Mouse (Mus musculus): Measurements from ENCODE around the gene A730015C16Rik. TPM values are rescaled to one million over a fixed set of nuclear protein-coding genes. Genes with fewer than 3 reads are reported as not detected.

The A730015C16Rik gene
- polyA plus RNA-seq, 1 experiment from 2014 or later = 0.83 TPM

GRCm38 (mm10) chr4:108845824-108846569 lies 2.4 kb downstream of the A730015C16Rik start:
- Histone ChIP-seq H3K9me3 (no peaks in the 10 kb centered on the region), H3K27me3 (replicated peaks) (no peaks in the 10 kb centered on the region), H3K4me2 (no peak overlapping the region), H3K4me3 (no peak overlapping the region), H3K27ac (replicated peaks) (no peak overlapping the region), H3K4me1 (peaks cover 38% of the 10 kb centered on the region), H3K36me3 (peaks cover 25% of the 10 kb centered on the region), H3K9ac (no peak overlapping the region)
- 77% methylated on average over 5 of the region's 5 CpGs for WGBS
- ATAC-seq (ENCODE audit: extremely low read depth, insufficient number of reproducible peaks, low FRiP score, low TSS enrichment) = no peak

- no peaks in the 10 kb centered on the region for H3K9me3 ChIP-seq
- no peak overlapping the region for H3K27ac ChIP-seq (replicated peaks)
- H3K27me3 ChIP-seq (replicated peaks) = no peaks in the 10 kb centered on the region
- no peak for ATAC-seq (ENCODE audit: extremely low read depth, insufficient number of reproducible peaks, low FRiP score, low TSS enrichment)
- H3K36me3 ChIP-seq = peaks cover 20% of the 10 kb centered on the region
- H3K4me1 ChIP-seq = peaks cover 29% of the 10 kb centered on the region
- 0 out of 2 replicates have a peak overlapping the region, but pooled peaks have one; percentile 19 for H3K9ac ChIP-seq
- H3K4me3 ChIP-seq = no peak overlapping the region
- no peak overlapping the region for H3K4me2 ChIP-seq
Measured at GRCm38 (mm10) chr4:108843336-108843735, 5.1 kb downstream of the A730015C16Rik start.

GRCm38 (mm10) chr4:108841920-108842578 lies 6.4 kb downstream of the A730015C16Rik start:
- Histone ChIP-seq H3K9me3 (no peaks in the 10 kb centered on the region), H3K9ac (0 out of 2 replicates have a peak overlapping the region, but pooled peaks have one; percentile 14), H3K4me3 (no peak overlapping the region), H3K27ac (replicated peaks) (peak overlapping the region; percentile 32; the same call in 1 of the 2 replicates), H3K4me1 (peaks cover 38% of the 10 kb centered on the region), H3K4me2 (no peak overlapping the region), H3K27me3 (replicated peaks) (no peaks in the 10 kb centered on the region), H3K36me3 (peaks cover 20% of the 10 kb centered on the region)
- WGBS = 62% methylated on average over 7 of the region's 7 CpGs
- ATAC-seq (ENCODE audit: extremely low read depth, insufficient number of reproducible peaks, low FRiP score, low TSS enrichment) = no peak

GRCm38 (mm10) chr4:108838031-108838430 lies 10.4 kb downstream of the A730015C16Rik start:
- ATAC-seq (ENCODE audit: extremely low read depth, insufficient number of reproducible peaks, low FRiP score, low TSS enrichment) = no peak
- Histone ChIP-seq H3K9ac (peak overlapping the region; percentile 51; the same call in 1 of the 2 replicates), H3K4me3 (0 out of 2 replicates have a peak overlapping the region, but pooled peaks have one; percentile 0), H3K9me3 (no peaks in the 10 kb centered on the region), H3K27ac (replicated peaks) (peak overlapping the region; percentile 89), H3K4me1 (peaks cover 50% of the 10 kb centered on the region), H3K36me3 (peaks cover 20% of the 10 kb centered on the region), H3K27me3 (replicated peaks) (no peaks in the 10 kb centered on the region), H3K4me2 (peak overlapping the region; percentile 44)
- 23% methylated on average over 4 of the region's 4 CpGs for WGBS

- H3K36me3 ChIP-seq = peaks cover 4% of the 10 kb centered on the region
- WGBS = 49% methylated on average over 3 of the region's 3 CpGs
Measured at GRCm38 (mm10) chr4:108835496-108835895, 12.9 kb downstream of the A730015C16Rik start.

GRCm38 (mm10) chr4:108834971-108835311 lies 13.5 kb downstream of the A730015C16Rik start:
- Histone ChIP-seq H3K36me3 (peaks cover 4% of the 10 kb centered on the region), H3K27ac (replicated peaks) (peak overlapping the region; percentile 98), H3K4me3 (peak overlapping the region; percentile 96), H3K4me1 (peaks cover 59% of the 10 kb centered on the region), H3K9me3 (no peaks in the 10 kb centered on the region), H3K4me2 (peak overlapping the region; percentile 74), H3K27me3 (replicated peaks) (no peaks in the 10 kb centered on the region), H3K9ac (peak overlapping the region; percentile 97)
- no peak for ATAC-seq (ENCODE audit: extremely low read depth, insufficient number of reproducible peaks, low FRiP score, low TSS enrichment)
- 1% methylated on average over 15 of the region's 15 CpGs for WGBS

More at GRCm38 (mm10) chr4:108835496-108835895, 12.9 kb downstream of the A730015C16Rik start:
- Histone ChIP-seq H3K4me3 (peak overlapping the region; percentile 96), H3K9me3 (no peaks in the 10 kb centered on the region), H3K4me2 (peak overlapping the region; percentile 74), H3K27ac (replicated peaks) (peak overlapping the region; percentile 98), H3K9ac (peak overlapping the region; percentile 97), H3K27me3 (replicated peaks) (no peaks in the 10 kb centered on the region), H3K4me1 (peaks cover 57% of the 10 kb centered on the region)
- no peak for ATAC-seq (ENCODE audit: extremely low read depth, insufficient number of reproducible peaks, low FRiP score, low TSS enrichment)

- Histone ChIP-seq H3K27ac (replicated peaks) (peak within 1 kb of the TSS; percentile 98), H3K9ac (peak within 1 kb of the TSS; percentile 97), H3K4me2 (peak within 1 kb of the TSS; percentile 74), H3K9me3 (no peaks in the 10 kb centered on the region), H3K27me3 (replicated peaks) (no peaks in the 10 kb centered on the region), H3K4me3 (peak within 1 kb of the TSS; percentile 96), H3K4me1 (peaks cover 57% of the 10 kb centered on the region), H3K36me3 (peaks cover 10% of the 10 kb centered on the region)
- ATAC-seq (ENCODE audit: extremely low read depth, insufficient number of reproducible peaks, low FRiP score, low TSS enrichment) = peak; percentile 56; the same call in 1 of the 2 replicates
- whole genome bisulfite sequencing = under 1% methylated on average over 34 of the region's 34 CpGs
Measured at GRCm38 (mm10) chr4:108834115-108834970, 14.1 kb downstream of the A730015C16Rik start, which contains the start of gene Txndc12. Txndc12 (plus strand) TSS chr4:108834601.

- H3K9me3 ChIP-seq = no peaks in the 10 kb centered on the region
- no peaks in the 10 kb centered on the region for H3K27me3 ChIP-seq (replicated peaks)
- H3K27ac ChIP-seq (replicated peaks) = peak overlapping the region; percentile 98
- WGBS = under 1% methylated on average over 6 of the region's 6 CpGs
- peaks cover 53% of the 10 kb centered on the region for H3K4me1 ChIP-seq
- peak overlapping the region; percentile 97 for H3K9ac ChIP-seq
- ATAC-seq (ENCODE audit: extremely low read depth, insufficient number of reproducible peaks, low FRiP score, low TSS enrichment) = no peak
- peak overlapping the region; percentile 74 for H3K4me2 ChIP-seq
- peaks cover 16% of the 10 kb centered on the region for H3K36me3 ChIP-seq
- peak overlapping the region; percentile 96 for H3K4me3 ChIP-seq
Measured at GRCm38 (mm10) chr4:108833828-108834114, 14.6 kb downstream of the A730015C16Rik start.

- Histone ChIP-seq H3K9me3 (no peaks in the 10 kb centered on the region), H3K9ac (peak within 1 kb of the TSS; percentile 97), H3K27ac (replicated peaks) (peak within 1 kb of the TSS; percentile 98), H3K36me3 (peaks cover 22% of the 10 kb centered on the region), H3K27me3 (replicated peaks) (no peaks in the 10 kb centered on the region), H3K4me3 (peak within 1 kb of the TSS; percentile 96), H3K4me2 (peak within 1 kb of the TSS; percentile 74), H3K4me1 (peaks cover 47% of the 10 kb centered on the region)
- ATAC-seq (ENCODE audit: extremely low read depth, insufficient number of reproducible peaks, low FRiP score, low TSS enrichment) = peak; percentile 91
- under 1% methylated on average over 71 of the region's 73 CpGs for WGBS
Measured at GRCm38 (mm10) chr4:108832916-108833827, 15.2 kb downstream of the A730015C16Rik start, which contains the start of gene Btf3l4. Btf3l4 (minus strand) TSS chr4:108833614.

GRCm38 (mm10) chr4:108830698-108831097 lies 17.7 kb downstream of the A730015C16Rik start:
- Histone ChIP-seq H3K27ac (replicated peaks) (peak overlapping the region; percentile 51), H3K4me1 (peaks cover 23% of the 10 kb centered on the region), H3K27me3 (replicated peaks) (no peaks in the 10 kb centered on the region), H3K4me3 (0 out of 2 replicates have a peak overlapping the region, but pooled peaks have one; percentile 1), H3K4me2 (peak overlapping the region; percentile 70), H3K36me3 (peaks cover 44% of the 10 kb centered on the region), H3K9ac (peak overlapping the region; percentile 59; the same call in 1 of the 2 replicates), H3K9me3 (no peaks in the 10 kb centered on the region)
- no peak for ATAC-seq (ENCODE audit: extremely low read depth, insufficient number of reproducible peaks, low FRiP score, low TSS enrichment)
- 91% methylated on average over 1 of the region's 1 CpGs for WGBS

All from heart, embryonic 13.5 days (tissue).